Mouse (Mus musculus): ENCODE results near the gene Gm20219. TPM values are rescaled to one million over a fixed set of nuclear protein-coding genes. Genes with fewer than 3 reads are reported as not detected.

Gm20219 gene
- polyA plus RNA-seq, 1 experiment from 2014 or later: 1.6 TPM

DNA sequence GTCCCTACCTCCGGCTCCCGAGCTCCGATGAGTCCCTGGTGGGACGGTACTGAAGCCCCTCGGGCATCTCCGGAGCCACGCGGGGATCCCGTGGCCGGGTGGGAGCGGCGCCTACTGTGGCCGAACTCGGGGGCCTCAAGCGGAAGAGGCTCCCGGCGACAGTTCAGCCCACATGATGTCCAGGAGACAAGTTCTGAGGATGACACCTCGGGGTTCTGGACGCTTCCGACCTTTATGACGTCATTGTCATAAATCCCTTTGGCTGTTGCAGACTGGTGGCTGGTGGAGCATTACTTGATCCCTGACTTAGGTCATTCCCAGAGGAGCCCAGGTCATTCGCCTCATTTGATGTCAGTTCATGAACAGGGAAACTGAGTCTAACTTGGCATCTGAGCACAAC lies 41.9 kb downstream of the Gm20219 start, which contains the start of gene Znrf4:
Znrf4 (minus strand) TSS at position 122 of the 400 bp plus-strand sequence.
- peak within 1 kb of the TSS; percentile 54 for H3K4me2 ChIP-seq
- H3K36me3 ChIP-seq (ENCODE audit: insufficient read depth): no peaks in the 10 kb centered on the region
- H3K27ac ChIP-seq (ENCODE audit: low read depth): no peak within 1 kb of the TSS
- no peak for DNase-seq
- 59% methylated on average over 22 of the region's 22 CpGs for WGBS
- no peak for ATAC-seq (ENCODE audit: insufficient read depth)
- no peak within 1 kb of the TSS for H3K9ac ChIP-seq
- no peak for TF ChIP-seq CTCF (IDR thresholded peaks at IDR 0.05; ENCODE audit: low read depth)
- no peaks in the 10 kb centered on the region for H3K9me3 ChIP-seq (ENCODE audit: low read depth, low read length)
- H3K4me3 ChIP-seq (ENCODE audit: low read depth, low read length): peak within 1 kb of the TSS; percentile 22
- H3K4me1 ChIP-seq (ENCODE audit: insufficient read depth): peaks cover 3% of the 10 kb centered on the region; the same call in 1 of the 2 replicates
- peaks cover 48% of the 10 kb centered on the region for H3K27me3 ChIP-seq (ENCODE audit: insufficient read depth, low read length)

DNA sequence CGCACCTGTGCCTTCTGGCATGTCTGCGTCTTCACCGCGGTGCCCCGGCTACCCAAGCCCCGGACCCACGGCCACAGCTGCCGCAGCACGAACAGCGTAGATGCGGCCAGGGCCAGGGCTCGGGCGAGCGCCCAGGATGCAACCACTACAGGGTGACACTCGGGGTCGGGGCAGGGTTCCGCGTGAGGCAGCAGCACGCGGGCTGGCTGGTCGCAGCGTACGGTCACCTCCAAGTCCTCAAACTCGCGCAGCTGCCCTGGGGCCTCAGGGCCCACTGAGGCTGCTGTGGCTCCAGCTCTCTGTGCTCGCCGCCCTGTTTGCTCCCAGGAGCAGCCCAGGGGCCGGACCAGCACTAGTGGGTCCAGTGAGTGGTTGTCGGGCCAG lies 42.5 kb downstream of the Gm20219 start:
- Histone ChIP-seq H3K36me3 (ENCODE audit: insufficient read depth) (no peaks in the 10 kb centered on the region), H3K27ac (ENCODE audit: low read depth) (no peak overlapping the region), H3K9ac (no peak overlapping the region), H3K4me1 (ENCODE audit: insufficient read depth) (peaks cover 3% of the 10 kb centered on the region; the same call in 1 of the 2 replicates), H3K4me3 (ENCODE audit: low read depth, low read length) (peak overlapping the region; percentile 22), H3K27me3 (ENCODE audit: insufficient read depth, low read length) (peaks cover 48% of the 10 kb centered on the region), H3K4me2 (peak overlapping the region; percentile 54), H3K9me3 (ENCODE audit: low read depth, low read length) (no peaks in the 10 kb centered on the region)
- 21% methylated on average over 29 of the region's 29 CpGs for WGBS
- no peak for ATAC-seq (ENCODE audit: insufficient read depth)
- TF ChIP-seq CTCF (IDR thresholded peaks at IDR 0.05; ENCODE audit: low read depth): no peak
- DNase-seq: no peak

DNA sequence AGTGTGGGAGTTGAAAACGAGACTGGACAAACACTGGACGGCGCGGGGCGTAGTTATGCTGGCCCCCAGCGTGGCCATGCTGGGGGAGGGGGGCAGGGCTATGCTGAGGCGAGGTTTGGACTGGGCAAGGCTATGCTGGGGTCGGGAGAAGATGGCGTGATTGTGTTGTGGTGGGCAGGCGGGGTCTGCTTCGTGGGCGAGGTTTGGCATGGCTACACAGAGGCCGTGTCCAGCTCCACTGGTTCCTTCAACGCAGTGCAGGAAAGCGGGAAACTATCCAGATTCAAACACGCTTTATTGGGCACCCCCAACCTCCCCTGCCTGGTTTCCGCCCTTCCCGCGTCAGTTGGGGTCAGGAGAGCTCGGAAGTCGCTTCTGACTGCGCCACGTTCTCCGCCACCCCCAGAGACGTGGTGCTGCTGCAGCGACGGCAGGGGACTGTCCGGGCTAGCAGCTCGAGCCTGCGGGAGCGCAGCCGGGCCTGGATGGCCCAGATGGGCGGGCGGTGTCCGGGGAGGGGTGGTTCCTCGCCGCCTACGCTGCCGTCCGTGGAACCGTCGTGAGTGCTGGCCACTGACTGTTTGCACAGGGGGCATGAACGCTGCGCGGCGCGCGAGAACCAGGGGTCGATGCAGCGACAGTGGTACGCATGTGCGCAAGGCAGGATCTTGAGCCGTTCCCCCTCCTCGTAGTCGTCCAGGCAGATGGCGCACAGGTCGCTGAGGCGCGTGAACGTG lies 43.0 kb downstream of the Gm20219 start:
- H3K27ac ChIP-seq (ENCODE audit: low read depth): no peak overlapping the region
- no peaks in the 10 kb centered on the region for H3K36me3 ChIP-seq (ENCODE audit: insufficient read depth)
- H3K4me1 ChIP-seq (ENCODE audit: insufficient read depth): no peaks in the 10 kb centered on the region; the same call in 1 of the 2 replicates
- no peak for ATAC-seq (ENCODE audit: insufficient read depth)
- no peak for TF ChIP-seq CTCF (IDR thresholded peaks at IDR 0.05; ENCODE audit: low read depth)
- H3K4me2 ChIP-seq: peak overlapping the region; percentile 54
- H3K4me3 ChIP-seq (ENCODE audit: low read depth, low read length): peak overlapping the region; percentile 22
- WGBS: 6% methylated on average over 53 of the region's 60 CpGs
- peak; percentile 59 for DNase-seq
- no peaks in the 10 kb centered on the region for H3K9me3 ChIP-seq (ENCODE audit: low read depth, low read length)
- H3K27me3 ChIP-seq (ENCODE audit: insufficient read depth, low read length): peaks cover 48% of the 10 kb centered on the region
- H3K9ac ChIP-seq: no peak overlapping the region

DNA sequence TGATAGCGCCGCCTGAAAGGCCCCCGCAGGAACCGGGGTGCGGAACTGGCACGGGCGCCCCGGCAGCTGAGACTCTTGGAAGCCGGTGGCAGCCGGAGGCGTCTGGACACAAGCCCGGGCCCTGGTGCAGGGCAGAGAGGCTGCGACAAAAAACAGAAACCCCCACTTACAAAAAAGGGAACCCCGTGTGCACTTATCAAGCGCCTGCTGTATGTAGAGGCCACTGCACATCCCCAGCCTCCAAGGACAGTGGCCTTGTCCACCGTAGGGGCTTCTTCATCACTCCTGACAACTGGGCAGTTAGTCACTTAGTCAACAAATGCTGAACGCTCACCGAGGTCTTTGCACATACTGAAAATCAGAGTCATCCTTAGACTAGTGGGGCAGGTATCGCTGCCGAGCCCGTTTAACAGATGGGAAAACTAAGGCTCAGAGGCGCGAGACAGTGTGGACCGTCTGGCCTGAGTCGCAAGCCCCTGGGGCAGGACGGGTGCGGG lies 43.7 kb downstream of the Gm20219 start:
- Histone ChIP-seq H3K27ac (ENCODE audit: low read depth) (no peak overlapping the region), H3K27me3 (ENCODE audit: insufficient read depth, low read length) (peaks cover 48% of the 10 kb centered on the region), H3K9me3 (ENCODE audit: low read depth, low read length) (no peaks in the 10 kb centered on the region), H3K4me1 (ENCODE audit: insufficient read depth) (no peaks in the 10 kb centered on the region; the same call in 1 of the 2 replicates), H3K4me3 (ENCODE audit: low read depth, low read length) (peak overlapping the region; percentile 22), H3K9ac (no peak overlapping the region), H3K36me3 (ENCODE audit: insufficient read depth) (no peaks in the 10 kb centered on the region), H3K4me2 (peak overlapping the region; percentile 54; the same call in 1 of the 2 replicates)
- WGBS: 24% methylated on average over 27 of the region's 27 CpGs
- TF ChIP-seq CTCF (IDR thresholded peaks at IDR 0.05; ENCODE audit: low read depth): no peak
- no peak for DNase-seq
- no peak for ATAC-seq (ENCODE audit: insufficient read depth)

DNA sequence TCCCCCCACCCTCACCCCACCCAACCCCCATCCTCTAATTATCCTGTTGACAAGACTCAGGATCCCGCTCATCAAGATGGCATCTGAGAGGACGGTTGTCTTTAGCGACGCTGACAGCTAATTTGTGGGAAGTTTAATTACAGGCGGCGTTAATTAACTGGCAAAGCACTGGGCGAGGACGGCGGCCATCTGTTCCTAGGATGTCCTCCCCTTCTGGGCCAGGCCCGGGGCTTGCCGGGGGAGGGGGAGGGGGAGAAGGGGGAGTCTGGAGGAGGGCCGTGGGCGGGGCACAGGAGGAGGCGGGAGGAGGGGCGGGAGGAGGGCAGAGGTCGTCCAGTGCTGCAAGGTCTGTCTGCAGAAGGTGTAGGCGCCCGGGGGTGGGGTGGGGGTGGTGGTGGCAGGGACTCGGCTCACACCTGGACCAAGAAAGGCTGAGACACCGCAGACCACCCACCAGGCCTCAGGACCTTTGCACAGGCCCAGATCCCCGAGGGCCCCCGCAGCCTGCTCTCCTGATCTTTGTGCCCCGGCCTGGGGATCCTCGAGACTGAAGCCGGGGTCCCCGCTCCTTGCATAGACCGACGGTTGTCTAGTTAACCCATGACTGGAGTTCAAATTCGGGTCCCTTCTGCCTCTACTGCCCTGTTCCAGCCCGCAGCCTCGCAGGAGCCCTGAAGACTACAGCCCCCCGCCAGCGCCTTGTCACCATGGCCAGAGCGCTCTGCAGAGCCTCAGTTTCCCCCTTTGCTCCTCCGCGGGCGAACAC lies 44.3 kb downstream of the Gm20219 start:
- ATAC-seq (ENCODE audit: insufficient read depth) (no peak), DNase-seq (peak; percentile 47)
- peak overlapping the region; percentile 9; the same call in 1 of the 2 replicates for H3K4me3 ChIP-seq (ENCODE audit: low read depth, low read length)
- no peak for TF ChIP-seq CTCF (IDR thresholded peaks at IDR 0.05; ENCODE audit: low read depth)
- H3K4me2 ChIP-seq: peak overlapping the region; percentile 33; the same call in 1 of the 2 replicates
- H3K27me3 ChIP-seq (ENCODE audit: insufficient read depth, low read length): peaks cover 48% of the 10 kb centered on the region
- no peaks in the 10 kb centered on the region for H3K36me3 ChIP-seq (ENCODE audit: insufficient read depth)
- H3K9me3 ChIP-seq (ENCODE audit: low read depth, low read length): no peaks in the 10 kb centered on the region
- H3K9ac ChIP-seq: no peak overlapping the region
- H3K4me1 ChIP-seq (ENCODE audit: insufficient read depth): no peaks in the 10 kb centered on the region
- no peak overlapping the region for H3K27ac ChIP-seq (ENCODE audit: low read depth)
- 8% methylated on average over 33 of the region's 37 CpGs for WGBS

DNA sequence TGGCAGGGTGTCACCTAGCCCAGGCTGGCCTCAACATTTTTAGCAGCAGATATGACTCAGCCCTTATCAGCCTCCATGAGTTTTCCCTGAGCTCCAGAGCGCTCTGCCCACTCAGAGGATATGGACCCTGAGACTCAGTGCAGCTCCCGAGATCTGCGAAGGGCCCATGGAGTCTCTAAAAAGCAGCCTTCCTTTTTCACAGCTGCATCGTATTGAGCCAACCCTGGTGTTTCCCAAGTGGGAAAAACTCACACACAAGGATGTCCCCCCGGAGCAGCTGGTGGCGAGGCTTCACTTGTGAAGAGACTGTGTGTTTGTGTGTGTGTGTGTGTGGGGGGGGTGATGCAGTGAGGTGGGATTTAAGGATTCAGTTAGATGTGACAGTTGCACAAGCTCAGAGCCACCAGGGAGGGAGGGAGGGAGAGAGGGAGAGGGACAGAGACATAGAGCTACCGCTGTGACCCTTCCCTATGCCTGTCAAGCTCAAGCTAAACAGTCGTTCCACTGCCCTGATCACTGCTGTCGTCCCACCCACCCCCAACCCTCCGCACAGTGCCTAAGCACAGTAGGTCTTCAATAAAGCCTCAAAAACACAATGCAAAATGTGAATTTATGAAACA lies 45.1 kb downstream of the Gm20219 start:
- H3K36me3 ChIP-seq (ENCODE audit: insufficient read depth): no peaks in the 10 kb centered on the region
- no peak overlapping the region for H3K27ac ChIP-seq (ENCODE audit: low read depth)
- H3K9ac ChIP-seq: no peak overlapping the region
- no peak for ATAC-seq (ENCODE audit: insufficient read depth)
- no peak for TF ChIP-seq CTCF (IDR thresholded peaks at IDR 0.05; ENCODE audit: low read depth)
- H3K4me1 ChIP-seq (ENCODE audit: insufficient read depth): no peaks in the 10 kb centered on the region
- no peaks in the 10 kb centered on the region for H3K9me3 ChIP-seq (ENCODE audit: low read depth, low read length)
- peak overlapping the region; percentile 33; the same call in 1 of the 2 replicates for H3K4me2 ChIP-seq
- H3K4me3 ChIP-seq (ENCODE audit: low read depth, low read length): no peak overlapping the region
- WGBS: 40% methylated on average over 10 of the region's 10 CpGs
- DNase-seq: no peak
- peaks cover 48% of the 10 kb centered on the region for H3K27me3 ChIP-seq (ENCODE audit: insufficient read depth, low read length)
